In the genomic region with DNA sequence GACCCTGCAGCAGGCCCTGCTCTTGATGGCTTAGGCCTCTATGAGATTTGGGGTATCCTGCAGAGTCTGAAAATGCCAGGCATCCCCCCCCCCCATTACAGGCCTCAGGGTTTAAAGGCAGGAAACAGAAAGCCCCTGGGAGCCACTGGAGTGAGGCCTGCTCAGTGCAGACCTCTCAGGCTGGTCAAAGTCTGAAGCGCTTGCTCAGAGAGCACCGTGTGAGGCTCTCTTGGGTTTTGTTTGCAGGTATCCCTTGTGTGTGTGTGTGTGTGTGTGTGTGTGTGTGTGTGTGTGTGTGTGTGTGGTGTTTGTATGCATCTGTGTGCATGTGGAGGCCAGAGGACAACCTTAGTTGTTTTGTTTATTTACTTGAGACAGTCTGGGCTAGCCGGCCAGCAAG, we compare ENCODE assay signal across 30 mouse cellular contexts.
DNase-seq lines count a peak whose midpoint lies in the region; ATAC-seq and TF ChIP-seq lines count a peak whose summit lies in the region.
"Had no signal": no experiment of that assay in that cellular context is flagged by ENCODE, and none has a peak within 500 bp of the region (broad histone marks: within the 10 kb centered on the region; RNA-seq: fewer than 3 reads in every experiment).

No protein-coding gene starts in this region.

- H3K4me3 ChIP-seq in hindbrain, embryonic 13.5 days = no peak overlapping the region
- no peak overlapping the region for H3K4me3 ChIP-seq in hindbrain, postnatal 0 days (ENCODE audit: low read length)
- no peak overlapping the region for H3K4me3 ChIP-seq in embryonic facial prominence, embryonic 13.5 days
- H3K4me3 ChIP-seq in limb, embryonic 11.5 days (ENCODE audit: low read depth, low read length) = no peak overlapping the region
- no peak overlapping the region for H3K4me3 ChIP-seq in liver, embryonic 13.5 days (replicated peaks)
- H3K4me3 ChIP-seq: embryonic facial prominence, embryonic 12.5 days; heart, embryonic 10.5 days; heart, embryonic 15.5 days; hindbrain, embryonic 12.5 days; lung, embryonic 15.5 days; midbrain, embryonic 10.5 days; midbrain, embryonic 15.5 days had no signal

- H3K4me1 ChIP-seq in hindbrain, embryonic 13.5 days (replicated peaks) = no peaks in the 10 kb centered on the region
- no peaks in the 10 kb centered on the region for H3K4me1 ChIP-seq in hindbrain, postnatal 0 days (ENCODE audit: insufficient read depth, low read length)
- peaks cover 21% of the 10 kb centered on the region for H3K4me1 ChIP-seq in embryonic facial prominence, embryonic 13.5 days
- peaks cover 15% of the 10 kb centered on the region for H3K4me1 ChIP-seq in limb, embryonic 11.5 days (ENCODE audit: control insufficient read depth, insufficient read depth, low read length)
- H3K4me1 ChIP-seq in liver, embryonic 13.5 days (replicated peaks) = 0 out of 2 replicates have a peak, but pooled peaks cover 8% of the 10 kb centered on the region
- H3K4me1 ChIP-seq: heart, embryonic 10.5 days; heart, embryonic 15.5 days had no signal

- 83% methylated on average over 3 of the region's 3 CpGs for WGBS in hindbrain, embryonic 13.5 days
- whole genome bisulfite sequencing in hindbrain, postnatal 0 days = 77% methylated on average over 3 of the region's 3 CpGs
- 50% methylated on average over 3 of the region's 3 CpGs for WGBS in embryonic facial prominence, embryonic 13.5 days
- WGBS in limb, embryonic 11.5 days = 82% methylated on average over 3 of the region's 3 CpGs
- 58% methylated on average over 3 of the region's 3 CpGs for WGBS in liver, embryonic 13.5 days (ENCODE audit: insufficient replicate concordance)

- no peak for DNase-seq in hindbrain, postnatal 0 days (ENCODE audit: low spot score)
- DNase-seq in limb, embryonic 11.5 days (ENCODE audit: low spot score) = no peak
- DNase-seq in liver, embryonic 13.5 days = no peak
- DNase-seq in cerebellum, adult 18-20 months = no peak
- no peak for DNase-seq in gastrocnemius, postnatal 36 days
- DNase-seq in cerebellum, adult 9-10 months = no peak
- DNase-seq: adrenal gland, postnatal 14 days; cerebellum, adult 11 months; cerebellum, postnatal 10 days; forebrain, postnatal 0 days; gastrocnemius, postnatal 10 days; heart, adult 11 months; kidney, adult 2 months; layer of hippocampus, postnatal 36 days; right cerebral cortex, adult 18-20 months; right cerebral cortex, postnatal 4 days; thymus, adult 18-20 months; thymus, postnatal 25 days had no signal

- no peaks in the 10 kb centered on the region for H3K9me3 ChIP-seq in hindbrain, embryonic 13.5 days
- H3K9me3 ChIP-seq in hindbrain, postnatal 0 days (ENCODE audit: low read length) = no peaks in the 10 kb centered on the region
- no peaks in the 10 kb centered on the region for H3K9me3 ChIP-seq in embryonic facial prominence, embryonic 13.5 days
- no peaks in the 10 kb centered on the region; the same call in 1 of the 2 replicates for H3K9me3 ChIP-seq in limb, embryonic 11.5 days (ENCODE audit: control insufficient read depth, low read length)
- H3K9me3 ChIP-seq in liver, embryonic 13.5 days (replicated peaks) = no peaks in the 10 kb centered on the region
- H3K9me3 ChIP-seq: embryonic facial prominence, embryonic 12.5 days; heart, embryonic 10.5 days; heart, embryonic 15.5 days; hindbrain, embryonic 12.5 days; lung, embryonic 15.5 days; midbrain, embryonic 10.5 days; midbrain, embryonic 15.5 days had no signal

- no peak for ATAC-seq in hindbrain, embryonic 13.5 days (ENCODE audit: low FRiP score)
- ATAC-seq in hindbrain, postnatal 0 days = no peak
- ATAC-seq in embryonic facial prominence, embryonic 13.5 days (ENCODE audit: insufficient number of reproducible peaks, insufficient read depth, low FRiP score, low TSS enrichment, low read depth) = no peak
- no peak for ATAC-seq in limb, embryonic 11.5 days (ENCODE audit: insufficient number of reproducible peaks, low FRiP score, low TSS enrichment, low read depth)
- no peak; the same call in 1 of the 2 replicates for ATAC-seq in liver, embryonic 13.5 days (ENCODE audit: low read depth)
- ATAC-seq: forebrain, postnatal 0 days; midbrain, embryonic 15.5 days; Patski had no signal

- intact Hi-C loops in gastrocnemius, postnatal 36 days (cut with DNase I) = loop anchor here (5.0 kb wide), 1 partner anchor 292 kb away; no protein-coding TSS in a partner anchor

- H3K27ac ChIP-seq in hindbrain, embryonic 13.5 days = peak overlapping the region; percentile 24; the same call in 1 of the 2 replicates
- no peak overlapping the region for H3K27ac ChIP-seq in hindbrain, postnatal 0 days
- 0 out of 2 replicates have a peak overlapping the region, but pooled peaks have one; percentile 3 for H3K27ac ChIP-seq in embryonic facial prominence, embryonic 13.5 days
- H3K27ac ChIP-seq in limb, embryonic 11.5 days (replicated peaks; ENCODE audit: low read depth, low read length) = peak overlapping the region; percentile 36; the same call in 1 of the 2 replicates
- peak overlapping the region; percentile 53; the same call in 1 of the 2 replicates for H3K27ac ChIP-seq in liver, embryonic 13.5 days
- H3K27ac ChIP-seq: embryonic facial prominence, embryonic 12.5 days; heart, embryonic 10.5 days; heart, embryonic 15.5 days; hindbrain, embryonic 12.5 days; kidney, postnatal 0 days; lung, embryonic 15.5 days; midbrain, embryonic 10.5 days; midbrain, embryonic 15.5 days; stomach, postnatal 0 days had no signal

- H3K9ac ChIP-seq in hindbrain, embryonic 13.5 days = no peak overlapping the region
- no peak overlapping the region for H3K9ac ChIP-seq in hindbrain, postnatal 0 days (replicated peaks; ENCODE audit: low read length)
- no peak overlapping the region for H3K9ac ChIP-seq in embryonic facial prominence, embryonic 13.5 days
- no peak overlapping the region for H3K9ac ChIP-seq in limb, embryonic 11.5 days (ENCODE audit: low read length)
- H3K9ac ChIP-seq in liver, embryonic 13.5 days = no peak overlapping the region
- H3K9ac ChIP-seq: embryonic facial prominence, embryonic 12.5 days; forebrain, postnatal 0 days; heart, embryonic 15.5 days; hindbrain, embryonic 12.5 days; lung, embryonic 15.5 days; midbrain, embryonic 15.5 days had no signal

- peaks cover 39% of the 10 kb centered on the region for H3K36me3 ChIP-seq in hindbrain, embryonic 13.5 days
- peaks cover 3% of the 10 kb centered on the region; the same call in 1 of the 2 replicates for H3K36me3 ChIP-seq in hindbrain, postnatal 0 days (ENCODE audit: insufficient read depth, low read length)
- H3K36me3 ChIP-seq in embryonic facial prominence, embryonic 13.5 days = peaks cover 44% of the 10 kb centered on the region
- H3K36me3 ChIP-seq in limb, embryonic 11.5 days (ENCODE audit: control insufficient read depth, insufficient read depth, low read length) = peaks cover 14% of the 10 kb centered on the region
- H3K36me3 ChIP-seq in liver, embryonic 13.5 days = peaks cover 32% of the 10 kb centered on the region

- H3K4me2 ChIP-seq in hindbrain, embryonic 13.5 days = no peak overlapping the region
- no peak overlapping the region for H3K4me2 ChIP-seq in hindbrain, postnatal 0 days (ENCODE audit: low read depth, low read length)
- H3K4me2 ChIP-seq in embryonic facial prominence, embryonic 13.5 days = no peak overlapping the region
- H3K4me2 ChIP-seq in limb, embryonic 11.5 days (ENCODE audit: low read depth, severe bottlenecking) = no peak overlapping the region
- no peak overlapping the region for H3K4me2 ChIP-seq in liver, embryonic 13.5 days
- H3K4me2 ChIP-seq: embryonic facial prominence, embryonic 12.5 days; heart, embryonic 15.5 days; hindbrain, embryonic 12.5 days; lung, embryonic 15.5 days; midbrain, embryonic 15.5 days had no signal

- H3K27me3 ChIP-seq in hindbrain, embryonic 13.5 days = no peaks in the 10 kb centered on the region
- H3K27me3 ChIP-seq in hindbrain, postnatal 0 days (ENCODE audit: insufficient read depth, low read length) = no peaks in the 10 kb centered on the region
- no peaks in the 10 kb centered on the region for H3K27me3 ChIP-seq in embryonic facial prominence, embryonic 13.5 days
- H3K27me3 ChIP-seq in limb, embryonic 11.5 days (ENCODE audit: control insufficient read depth, insufficient read depth, low read length) = no peaks in the 10 kb centered on the region
- no peaks in the 10 kb centered on the region for H3K27me3 ChIP-seq in liver, embryonic 13.5 days
- H3K27me3 ChIP-seq: embryonic facial prominence, embryonic 12.5 days; heart, embryonic 15.5 days; hindbrain, embryonic 12.5 days; lung, embryonic 15.5 days; midbrain, embryonic 15.5 days; Patski had no signal

- no peak for TF ChIP-seq CTCF in hindbrain, postnatal 0 days (IDR thresholded peaks at IDR 0.05; ENCODE audit: low read depth)
